Mouse (Mus musculus) lung, adult 2 months (tissue): ENCODE results near the gene Acap1.

Experiments
- CTCF ChIP-seq: fragments of 200-500 bp; IDR thresholded peaks from 2 replicates; pipeline ENCODE4 v1.5.1; 2011; ENCODE audit warnings: mild to moderate bottlenecking, low read length, control low read depth; ENCODE audit not compliant: insufficient read depth
- POLR2A ChIP-seq: fragments of 200-500 bp; IDR thresholded peaks from 2 replicates; pipeline ENCODE4 v1.6.1; 2011; ENCODE audit warnings: low read depth, mild to moderate bottlenecking, control low read depth, low read length, borderline replicate concordance; ENCODE audit errors: extremely low read depth

DNA sequence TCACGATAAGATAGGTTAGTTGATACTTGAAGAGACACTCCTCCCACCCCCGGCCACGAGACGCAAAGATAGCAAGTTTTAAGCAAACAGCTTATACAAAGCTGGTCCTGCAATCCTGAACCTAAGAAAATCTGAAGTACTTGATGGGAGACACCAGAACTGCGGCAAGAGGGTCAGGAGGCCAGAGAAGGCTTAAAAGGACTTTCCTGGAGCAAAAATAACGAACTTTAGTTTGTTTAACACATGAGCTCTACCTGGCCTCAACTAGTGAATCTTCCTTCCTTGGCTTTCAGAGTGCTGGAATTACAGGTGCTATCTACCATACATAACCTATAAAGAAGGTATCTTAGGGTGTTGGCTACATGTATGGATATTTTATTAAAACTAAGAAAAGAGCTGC lies 39.3 kb upstream of the Acap1 start:
- TF ChIP-seq CTCF (no peak), POLR2A (no peak)
